Mouse (Mus musculus) myocyte (in vitro differentiated cells): ENCODE measurements around the gene Ffar3. TPM values are rescaled to one million over a fixed set of nuclear protein-coding genes. Genes with fewer than 3 reads are reported as not detected.

Experiments used
- H3K27me3 ChIP-seq: one replicate; pipeline ENCODE4 v1.6.1; 2011; ENCODE audit not compliant: control insufficient read depth, insufficient read depth, insufficient read length
- H3K36me3 ChIP-seq: one replicate; pipeline ENCODE4 v1.6.1; 2011; ENCODE audit not compliant: control insufficient read depth, insufficient read depth
- H3K4me2 ChIP-seq: one replicate; pipeline ENCODE4 v1.6.1; 2011; ENCODE audit warnings: low read depth, control low read depth
- H3K4me3 ChIP-seq: one replicate; pipeline ENCODE4 v1.5.1; 2011; ENCODE audit warnings: mild to moderate bottlenecking, control low read depth, moderate library complexity
- H3K79me2 ChIP-seq: one replicate; pipeline ENCODE4 v1.6.1; 2011; ENCODE audit not compliant: control insufficient read depth, insufficient read depth
- H3ac ChIP-seq: one replicate; pipeline ENCODE4 v1.6.1; 2011; ENCODE audit not compliant: control insufficient read depth, insufficient read length
- CEBPB ChIP-seq: IDR thresholded peaks from 2 replicates; pipeline ENCODE4 v1.6.1; 2011; ENCODE audit warnings: mild to moderate bottlenecking, moderate library complexity; ENCODE audit not compliant: poor library complexity, insufficient read depth, severe bottlenecking
- E2F4 ChIP-seq: IDR thresholded peaks from one replicate; pipeline ENCODE4 v1.6.1; 2011; ENCODE audit warnings: mild to moderate bottlenecking, control low read depth, moderate library complexity; ENCODE audit not compliant: insufficient read depth
- MAX ChIP-seq: IDR thresholded peaks from one replicate; pipeline ENCODE4 v1.6.1; 2011; ENCODE audit warnings: low read depth, mild to moderate bottlenecking, control low read depth
- MYOD1 ChIP-seq, 3 experiments: IDR thresholded peaks; one replicate each; pipeline ENCODE4 v1.6.1; 2011; ENCODE audit warnings: control low read depth in 2 of 3, low read depth in 2 of 3, mild to moderate bottlenecking in 2 of 3, moderate library complexity in 1 of 3; ENCODE audit not compliant: insufficient read length in 2 of 3, control insufficient read depth in 1 of 3
- MYOG ChIP-seq, 3 experiments: IDR thresholded peaks; one replicate each; pipeline ENCODE4 v1.6.1; 2011; ENCODE audit warnings: control low read depth in 2 of 3, low read depth in 2 of 3, mild to moderate bottlenecking in 2 of 3; ENCODE audit not compliant: insufficient read length in 2 of 3, control insufficient read depth in 1 of 3, insufficient read depth in 1 of 3
- POLR2A ChIP-seq: IDR thresholded peaks from one replicate; pipeline ENCODE4 v1.6.1; 2011; ENCODE audit warnings: low read depth, mild to moderate bottlenecking, control low read depth, moderate library complexity; ENCODE audit not compliant: insufficient read length
- POLR2AphosphoS2 ChIP-seq: IDR thresholded peaks from one replicate; pipeline ENCODE4 v1.6.1; 2011; ENCODE audit warnings: low read depth, control low read depth; ENCODE audit not compliant: insufficient read length
- REST ChIP-seq: IDR thresholded peaks from one replicate; pipeline ENCODE4 v1.6.1; 2011; ENCODE audit warnings: mild to moderate bottlenecking, control low read depth, moderate library complexity; ENCODE audit not compliant: insufficient read depth, insufficient read length
- SRF ChIP-seq: IDR thresholded peaks from one replicate; pipeline ENCODE4 v1.6.1; 2011; ENCODE audit warnings: low read depth; ENCODE audit not compliant: control insufficient read depth, insufficient read length
- TCF12 ChIP-seq: IDR thresholded peaks from one replicate; pipeline ENCODE4 v1.6.1; 2011; ENCODE audit warnings: mild to moderate bottlenecking, control low read depth; ENCODE audit not compliant: poor library complexity, insufficient read depth, severe bottlenecking
- TCF3 ChIP-seq: IDR thresholded peaks from one replicate; pipeline ENCODE4 v1.6.1; 2011; ENCODE audit warnings: low read depth, control low read depth; ENCODE audit not compliant: insufficient read length
- USF1 ChIP-seq: IDR thresholded peaks from one replicate; pipeline ENCODE4 v1.6.1; 2011; ENCODE audit warnings: low read depth, mild to moderate bottlenecking, control low read depth, moderate library complexity
- polyA plus RNA-seq: library from polyadenylated mRNA; unstranded; fragments of >200 nt; fragmentation: generic; extraction: Trizol; gene quantifications from one replicate; pipeline ENCODE4 v1.2.1, GENCODE M21; 2012; ENCODE audit warnings: missing spikeins

Gene Ffar3
- polyA plus RNA-seq, 1 experiment = not detected

DNA sequence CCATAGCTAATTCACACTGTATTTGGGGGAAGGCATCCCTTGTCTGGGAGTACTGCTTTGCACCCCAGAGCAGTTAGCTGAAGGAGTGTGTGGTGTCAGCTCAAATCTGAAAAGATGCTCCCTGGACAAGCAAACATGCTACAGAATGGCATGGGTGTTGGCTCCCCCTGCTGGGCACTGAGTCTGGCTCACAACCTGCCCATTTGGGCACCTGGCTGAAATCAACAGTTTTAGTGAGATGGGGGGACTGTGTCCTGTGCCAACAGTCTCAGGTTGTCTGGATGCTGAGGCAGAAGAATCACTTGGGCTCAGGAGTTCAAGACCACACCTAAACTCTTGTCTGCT is 3.3 kb upstream of the Ffar3 start:
- TF ChIP-seq USF1 = no peak
- TF ChIP-seq TCF3 = no peak
- TF ChIP-seq CEBPB = no peak
- no peak for TF ChIP-seq MAX
- no peak for TF ChIP-seq POLR2AphosphoS2
- TF ChIP-seq SRF = no peak
- TF ChIP-seq E2F4 = no peak
- no peak for TF ChIP-seq TCF12
- TF ChIP-seq POLR2A = no peak
- no peak for TF ChIP-seq MYOG (IDR thresholded peaks at IDR 0.05; ENCODE audit: control insufficient read depth in 1 of 3, insufficient read depth in 1 of 3, insufficient read length in 2 of 3, low read depth in 2 of 3)
- no peak for TF ChIP-seq MYOD1 (IDR thresholded peaks at IDR 0.05; ENCODE audit: control insufficient read depth in 1 of 3, insufficient read length in 2 of 3, low read depth in 2 of 3)
- TF ChIP-seq REST = no peak
- Histone ChIP-seq H3K4me2 (no peak overlapping the region), H3K79me2 (no peaks in the 10 kb centered on the region), H3K27me3 (peaks cover 63% of the 10 kb centered on the region), H3K36me3 (no peaks in the 10 kb centered on the region), H3K4me3 (no peak overlapping the region), H3ac (no peak overlapping the region)

DNA sequence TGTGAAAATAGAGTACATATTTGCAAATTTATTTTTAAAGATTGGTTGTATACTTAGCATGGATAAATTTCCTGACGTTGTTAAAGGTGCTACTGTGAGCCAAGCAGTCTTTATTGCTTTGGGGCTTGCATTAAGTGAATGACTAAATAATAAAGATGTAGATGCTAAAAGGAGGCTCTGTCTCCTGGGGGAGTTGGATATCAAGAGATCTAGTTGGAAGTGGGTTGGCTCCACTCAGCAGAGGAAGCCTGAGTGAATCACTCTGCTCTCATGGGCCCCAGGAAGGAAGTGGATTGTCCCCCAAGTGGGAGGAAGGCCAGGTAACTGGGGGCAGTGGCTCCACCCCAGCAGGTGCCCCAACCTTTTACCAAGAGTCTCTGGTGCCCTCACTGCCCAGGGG is 1.8 kb upstream of the Ffar3 start:
- Histone ChIP-seq H3ac (no peak overlapping the region), H3K4me2 (no peak overlapping the region), H3K36me3 (no peaks in the 10 kb centered on the region), H3K27me3 (peaks cover 61% of the 10 kb centered on the region), H3K4me3 (no peak overlapping the region), H3K79me2 (no peaks in the 10 kb centered on the region)
- TF ChIP-seq MAX (no peak), POLR2AphosphoS2 (no peak), USF1 (no peak), TCF3 (no peak), REST (no peak), MYOD1 (IDR thresholded peaks at IDR 0.05; ENCODE audit: control insufficient read depth in 1 of 3, insufficient read length in 2 of 3, low read depth in 2 of 3) (no peak), SRF (no peak)

DNA sequence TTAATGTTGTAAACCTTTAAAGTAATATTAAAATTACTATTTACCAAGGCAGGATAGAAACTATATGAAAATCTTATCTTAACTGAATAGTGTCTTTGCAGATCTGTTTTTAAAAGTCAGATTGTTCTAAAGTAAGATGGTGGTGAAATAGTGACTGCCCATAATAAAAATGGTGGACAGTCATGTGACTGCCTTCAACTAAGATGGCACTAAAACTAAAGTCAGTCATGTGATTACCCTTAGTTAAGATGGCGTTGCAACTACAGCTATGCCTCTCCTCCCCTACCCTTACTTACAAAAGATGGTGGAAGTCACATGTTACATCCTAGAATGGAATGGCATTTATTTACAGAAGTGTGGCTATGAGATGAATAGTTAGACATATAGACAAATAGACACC is 4.6 kb downstream of the Ffar3 start:
- Histone ChIP-seq H3K4me3 (no peak overlapping the region), H3K27me3 (peaks cover 29% of the 10 kb centered on the region), H3ac (no peak overlapping the region), H3K79me2 (no peaks in the 10 kb centered on the region), H3K36me3 (no peaks in the 10 kb centered on the region), H3K4me2 (no peak overlapping the region)
- no peak for TF ChIP-seq TCF12

DNA sequence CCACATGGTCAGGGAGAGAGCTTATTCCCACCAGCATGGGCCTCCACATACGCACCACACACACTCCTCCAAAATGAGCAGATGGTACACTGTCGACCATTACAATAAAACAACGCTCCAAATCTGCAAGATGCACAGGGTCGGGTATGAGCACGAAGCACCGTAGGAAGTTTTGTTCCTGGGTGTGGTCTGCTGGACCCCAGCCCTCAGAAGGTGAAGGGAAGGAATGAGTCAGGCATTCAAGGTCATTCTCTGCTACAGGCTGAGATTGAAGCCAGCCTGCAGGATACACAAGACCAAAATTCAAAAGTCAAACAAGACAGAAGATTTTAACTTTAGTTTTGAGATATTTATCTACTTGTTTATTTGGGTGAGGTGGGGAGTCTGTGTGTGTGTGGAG is 8.0 kb downstream of the Ffar3 start:
- Histone ChIP-seq H3K27me3 (peaks cover 5% of the 10 kb centered on the region), H3K79me2 (no peaks in the 10 kb centered on the region), H3ac (no peak overlapping the region), H3K4me3 (no peak overlapping the region), H3K36me3 (no peaks in the 10 kb centered on the region), H3K4me2 (no peak overlapping the region)
- TF ChIP-seq MAX (no peak), CEBPB (no peak), MYOD1 (IDR thresholded peaks at IDR 0.05; ENCODE audit: control insufficient read depth in 1 of 3, insufficient read length in 2 of 3, low read depth in 2 of 3) (no peak), MYOG (IDR thresholded peaks at IDR 0.05; ENCODE audit: control insufficient read depth in 1 of 3, insufficient read depth in 1 of 3, insufficient read length in 2 of 3, low read depth in 2 of 3) (no peak), REST (no peak), SRF (no peak), TCF12 (no peak), POLR2A (no peak), USF1 (no peak), TCF3 (no peak), E2F4 (no peak), POLR2AphosphoS2 (no peak)

GRCm38 (mm10) chr7:30847386-30847785 is 8.6 kb downstream of the Ffar3 start:
- H3K27me3 ChIP-seq = peaks cover 5% of the 10 kb centered on the region
- H3ac ChIP-seq = no peak overlapping the region
- TF ChIP-seq MYOD1 (IDR thresholded peaks at IDR 0.05; ENCODE audit: control insufficient read depth in 1 of 3, insufficient read length in 2 of 3, low read depth in 2 of 3) (no peak), REST (no peak), POLR2AphosphoS2 (no peak), POLR2A (no peak), TCF3 (no peak), TCF12 (no peak), MAX (no peak), CEBPB (no peak), SRF (no peak), E2F4 (no peak), USF1 (no peak), MYOG (IDR thresholded peaks at IDR 0.05; ENCODE audit: control insufficient read depth in 1 of 3, insufficient read depth in 1 of 3, insufficient read length in 2 of 3, low read depth in 2 of 3) (no peak)
- no peaks in the 10 kb centered on the region for H3K79me2 ChIP-seq
- H3K4me3 ChIP-seq = no peak overlapping the region
- no peaks in the 10 kb centered on the region for H3K36me3 ChIP-seq
- no peak overlapping the region for H3K4me2 ChIP-seq
